Mouse (Mus musculus): ENCODE measurements at regions not wholly inside any gene's neighbourhood (a gene's known extent, or its start where the extent isn't known, plus 50 kb on each side); places are given as distances from the start of the nearest gene placed in this dataset.

- no peak for DNase-seq (ENCODE audit: low spot score in 2 of 2)
Measured at GRCm38 (mm10) chr3:34525730-34526129, 124.5 kb upstream of the Sox2 start.

GRCm38 (mm10) chr3:34522054-34522684, 128.0 kb upstream of the Sox2 start:
- DNase-seq (ENCODE audit: low spot score in 2 of 2), result no peak

DNA sequence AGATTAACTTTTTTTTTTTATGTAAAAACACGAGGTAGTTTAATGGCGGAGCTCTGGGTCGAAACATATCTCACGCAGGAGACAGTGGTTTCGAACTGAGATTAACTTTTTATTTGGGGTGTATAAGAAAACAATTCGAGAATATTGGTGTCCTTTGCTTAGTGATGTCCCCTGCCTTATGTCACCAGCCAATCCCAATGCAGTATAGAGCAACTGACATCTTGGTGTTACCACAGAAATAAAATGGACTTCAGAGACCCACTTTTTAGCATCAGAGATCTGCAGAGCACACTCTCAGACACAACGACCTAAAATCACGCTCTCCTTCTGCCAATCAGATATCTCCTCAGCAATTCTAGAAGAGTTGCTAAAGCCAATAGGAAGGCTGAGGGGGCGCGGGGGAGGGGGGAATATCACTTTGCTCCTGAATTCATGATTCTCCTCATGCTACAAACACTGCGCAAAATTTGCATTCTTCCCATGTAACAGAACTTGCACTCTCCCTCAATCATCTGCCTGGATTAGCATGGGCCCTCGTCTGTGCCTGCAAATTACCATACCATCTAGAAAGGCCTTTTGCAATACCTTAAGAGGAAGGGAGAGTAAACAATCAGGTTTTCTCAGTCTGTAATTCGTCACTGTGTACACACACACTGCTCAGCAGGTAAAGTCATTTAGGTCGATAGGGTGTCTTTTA, 128.7 kb upstream of the Sox2 start:
- DNase-seq (ENCODE audit: low spot score in 2 of 2), result no peak

- DNase-seq (ENCODE audit: low spot score in 2 of 2), result no peak
Measured at GRCm38 (mm10) chr3:34512503-34513145, 137.6 kb upstream of the Sox2 start.

GRCm38 (mm10) chr3:34510723-34511122, 139.5 kb upstream of the Sox2 start:
- DNase-seq (ENCODE audit: low spot score in 2 of 2), result no peak

- no peak for DNase-seq (ENCODE audit: low spot score in 2 of 2)
Measured at GRCm38 (mm10) chr3:34509160-34509559, 141.0 kb upstream of the Sox2 start.

GRCm38 (mm10) chr3:34504573-34504894, 145.7 kb upstream of the Sox2 start:
- no peak for DNase-seq (ENCODE audit: low spot score in 2 of 2)

GRCm38 (mm10) chr3:34503874-34504572, 146.2 kb upstream of the Sox2 start:
- DNase-seq (ENCODE audit: low spot score in 2 of 2), result no peak

DNA sequence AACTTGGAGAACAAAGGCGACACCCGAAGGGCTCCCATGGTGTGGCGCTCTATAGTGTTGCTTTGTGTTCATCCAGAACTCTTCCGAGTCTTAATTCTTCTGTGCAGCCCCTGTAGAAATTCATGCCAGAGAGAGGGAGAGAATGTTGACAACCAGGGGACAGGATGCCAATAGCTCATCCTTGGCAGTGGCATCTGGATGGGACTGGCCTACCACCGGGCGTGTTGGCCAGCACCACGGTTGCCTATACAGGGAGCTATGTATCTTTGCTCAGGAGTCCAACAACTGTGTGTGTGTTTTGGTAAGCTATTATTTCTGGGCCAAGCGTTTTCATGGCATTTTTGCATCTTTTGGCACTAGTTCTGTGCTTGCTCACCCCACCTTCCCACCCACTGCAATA, 153.4 kb upstream of the Sox2 start:
- DNase-seq (ENCODE audit: low spot score in 2 of 2), result no peak

DNA sequence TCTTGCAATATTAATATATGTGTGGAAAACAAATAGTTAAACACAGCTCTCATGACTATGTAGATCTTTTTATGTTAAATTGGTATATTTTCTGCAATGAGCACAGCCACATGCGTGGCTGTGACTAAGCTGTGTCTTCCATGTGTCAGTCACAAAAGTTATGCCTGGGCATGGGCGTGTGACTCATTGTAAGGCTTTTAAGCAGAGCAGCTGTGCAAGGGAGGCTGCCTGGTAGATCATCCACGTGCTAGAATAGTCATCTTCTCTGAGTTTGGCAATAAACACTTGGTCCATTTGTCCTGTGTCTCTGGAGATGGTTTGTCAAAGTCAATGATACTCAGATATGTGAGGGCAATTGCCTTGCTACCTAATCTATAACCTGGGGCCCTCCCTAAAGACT, 154.6 kb upstream of the Sox2 start:
- DNase-seq (ENCODE audit: low spot score in 2 of 2), result no peak

- no peak for DNase-seq (ENCODE audit: low spot score in 2 of 2)
Measured at GRCm38 (mm10) chr3:34493921-34494320, 156.3 kb upstream of the Sox2 start.

DNA sequence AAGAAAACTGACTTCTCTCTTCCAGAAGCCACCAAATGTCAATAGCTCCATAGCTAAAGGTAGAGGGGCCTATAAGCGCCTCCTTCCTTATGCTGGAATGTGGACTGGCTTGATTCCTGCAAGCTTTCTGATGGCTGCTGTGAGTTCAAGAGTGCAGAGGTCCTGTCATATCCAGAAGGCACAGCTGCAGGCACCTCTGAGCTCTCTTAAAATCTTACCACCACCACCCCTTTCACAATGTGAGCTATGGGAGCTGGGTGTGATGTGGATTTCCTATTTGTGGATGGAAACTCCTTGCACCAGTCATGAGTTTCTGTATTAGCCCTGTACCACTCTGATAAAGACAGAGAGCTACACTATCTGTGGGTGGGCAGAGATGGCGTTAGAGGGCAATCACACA, 161.2 kb upstream of the Sox2 start:
- DNase-seq (ENCODE audit: low spot score in 2 of 2), result no peak

DNA sequence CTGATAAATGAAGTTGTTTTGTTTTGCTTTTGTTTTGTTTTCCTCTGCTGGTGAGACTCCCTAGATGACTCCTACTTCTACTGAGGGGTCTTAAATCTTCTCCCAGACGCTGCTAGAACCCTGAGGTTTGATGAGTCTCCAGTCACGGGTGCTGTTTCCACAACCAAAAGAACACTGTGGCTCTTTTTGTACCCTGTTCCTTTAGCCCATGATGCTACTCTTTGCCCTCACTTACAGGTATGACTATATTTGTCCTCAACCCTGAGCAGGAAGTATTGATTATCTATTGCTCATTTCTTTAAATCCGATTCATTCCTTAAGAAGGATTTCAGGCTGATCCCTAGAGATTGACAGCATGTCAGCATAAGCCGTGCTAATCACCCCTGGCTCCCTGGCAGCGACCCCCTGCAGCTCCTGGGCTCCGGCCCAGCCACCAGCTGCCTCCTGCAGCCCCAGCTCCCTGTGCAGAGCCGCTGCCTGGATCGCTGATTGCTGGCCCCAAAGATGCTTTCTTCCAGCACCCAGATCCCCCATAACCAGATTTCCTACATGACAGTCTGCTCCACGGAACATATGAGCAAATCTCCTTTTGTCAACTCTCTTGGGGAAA, 163.7 kb upstream of the Sox2 start:
- DNase-seq (ENCODE audit: low spot score in 2 of 2), result peak in 1 of 2 experiments; percentile 33

GRCm38 (mm10) chr3:34485345-34486223, 164.6 kb upstream of the Sox2 start:
- no peak for DNase-seq (ENCODE audit: low spot score in 2 of 2)

DNA sequence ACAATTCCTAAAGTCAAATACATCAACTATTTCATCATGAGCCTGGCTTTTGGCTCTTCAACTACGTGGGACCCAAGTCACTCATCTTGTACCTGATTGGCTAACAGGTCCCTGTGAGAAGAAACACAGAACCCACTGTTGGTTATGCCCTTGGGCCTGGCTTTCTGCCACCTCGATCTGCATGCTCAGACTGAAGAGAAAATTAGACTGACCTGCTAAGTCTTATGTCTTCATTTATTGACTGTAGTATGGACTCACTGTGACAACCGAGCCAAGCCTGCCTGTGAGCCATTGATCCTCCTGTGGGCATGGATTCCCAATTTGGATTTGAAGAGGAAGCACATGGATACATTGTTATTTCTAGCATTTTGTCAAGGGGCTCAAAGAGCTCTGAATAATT, 166.3 kb upstream of the Sox2 start:
- DNase-seq (ENCODE audit: low spot score in 2 of 2), result no peak

DNA sequence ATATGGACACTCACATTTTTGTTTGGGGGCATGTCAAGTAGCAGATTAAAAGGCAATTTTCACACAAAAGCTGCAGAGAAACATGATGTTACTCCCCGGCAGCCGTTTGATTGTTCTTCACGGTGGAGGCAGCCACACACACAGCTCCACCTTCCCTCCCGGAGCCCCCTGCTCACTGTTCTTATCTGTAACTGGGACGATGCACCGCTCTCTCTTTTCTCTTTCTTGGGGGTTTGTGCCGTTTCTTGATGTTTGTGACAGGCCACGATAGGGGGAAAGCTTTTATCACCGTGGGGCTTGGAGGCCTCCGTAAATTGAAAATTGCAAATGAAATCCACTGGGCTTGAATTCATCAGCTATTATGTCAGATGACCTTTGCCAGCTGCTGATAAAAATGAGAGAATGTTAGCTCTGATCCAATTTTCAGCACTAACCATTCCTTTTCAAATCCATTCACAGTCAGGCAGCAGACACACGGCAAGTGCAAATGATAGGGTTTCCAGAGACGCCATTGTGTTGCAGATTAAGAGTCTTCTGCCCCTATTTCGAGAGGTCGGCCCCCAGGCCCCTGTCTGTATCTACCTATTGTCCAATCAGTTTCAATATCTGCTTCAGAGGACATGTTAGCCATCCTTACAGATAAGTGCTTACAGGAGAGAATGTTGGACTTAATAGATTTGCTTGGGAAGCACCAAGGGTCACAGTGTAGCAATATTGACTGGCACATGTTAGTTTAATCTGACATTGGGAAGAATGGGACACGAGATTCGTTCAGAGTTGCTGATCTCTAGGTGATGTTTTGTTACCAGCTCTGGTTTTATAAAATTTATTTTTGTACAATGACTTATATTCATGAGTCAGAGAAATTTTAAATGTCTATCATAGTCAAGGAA, 168.1 kb upstream of the Sox2 start:
- DNase-seq (ENCODE audit: low spot score in 2 of 2), result no peak

- no peak for DNase-seq (ENCODE audit: low spot score in 2 of 2)
Measured at GRCm38 (mm10) chr3:34481314-34481713, 168.9 kb upstream of the Sox2 start.

DNA sequence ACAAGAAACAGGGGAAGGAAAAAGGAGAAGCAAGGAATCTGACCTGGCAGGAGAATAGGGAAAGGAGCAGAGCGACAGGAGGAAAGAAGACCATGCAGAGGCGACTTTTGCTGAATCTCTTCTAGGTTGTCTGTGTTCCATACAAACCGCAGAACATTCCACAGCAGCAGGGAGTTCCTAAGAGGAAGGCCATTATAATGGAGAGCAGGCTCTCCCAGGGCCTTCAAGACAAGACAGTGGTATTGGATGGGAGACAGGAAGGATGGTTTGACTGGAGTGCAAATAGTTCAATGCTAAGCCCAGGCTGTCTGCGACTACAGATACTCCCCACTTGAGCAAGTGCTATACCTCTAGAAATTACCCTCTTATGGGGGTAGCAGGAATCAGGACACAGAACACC, 176.1 kb upstream of the Sox2 start:
- DNase-seq (ENCODE audit: low spot score in 2 of 2), result no peak

DNA sequence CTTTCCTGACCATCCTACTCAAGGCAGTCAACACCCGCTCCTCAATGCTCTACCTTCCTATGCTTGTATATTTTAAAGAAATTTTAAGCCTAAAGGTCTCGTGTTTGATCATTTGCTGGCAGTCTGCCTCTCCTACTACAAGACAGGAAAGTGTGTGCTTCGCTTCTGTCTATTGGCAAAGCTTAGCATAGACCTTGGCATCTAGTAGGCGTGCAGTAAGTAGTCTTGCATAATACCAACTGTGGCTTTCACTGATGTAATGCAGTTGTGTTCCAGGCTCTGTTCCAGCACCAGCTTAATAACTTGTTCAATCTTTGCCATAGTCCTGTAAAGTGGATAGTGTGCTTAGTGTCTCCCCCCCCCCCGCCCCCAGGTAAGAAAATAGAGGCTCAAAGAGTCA, 179.5 kb upstream of the Sox2 start:
- no peak for DNase-seq (ENCODE audit: low spot score in 2 of 2)

- no peak for DNase-seq (ENCODE audit: low spot score in 2 of 2)
Measured at GRCm38 (mm10) chr3:34469946-34470345, 180.3 kb upstream of the Sox2 start.

Data from layer of hippocampus, postnatal 14 days (tissue).